Mouse (Mus musculus) adipocyte (in vitro differentiated cells): ENCODE data around the gene Olfr1484.
"Not testable (repeated sequence)": the region's sequence is repeated elsewhere in the genome, so short reads cannot be mapped to it uniquely, and the experiment has no call there.

Experiments used
- DNase-seq: peaks from one replicate; pipeline ENCODE4 v3.0.0-alpha.2; 2016; ENCODE audit warnings: low spot score

The Olfr1484 gene

DNA sequence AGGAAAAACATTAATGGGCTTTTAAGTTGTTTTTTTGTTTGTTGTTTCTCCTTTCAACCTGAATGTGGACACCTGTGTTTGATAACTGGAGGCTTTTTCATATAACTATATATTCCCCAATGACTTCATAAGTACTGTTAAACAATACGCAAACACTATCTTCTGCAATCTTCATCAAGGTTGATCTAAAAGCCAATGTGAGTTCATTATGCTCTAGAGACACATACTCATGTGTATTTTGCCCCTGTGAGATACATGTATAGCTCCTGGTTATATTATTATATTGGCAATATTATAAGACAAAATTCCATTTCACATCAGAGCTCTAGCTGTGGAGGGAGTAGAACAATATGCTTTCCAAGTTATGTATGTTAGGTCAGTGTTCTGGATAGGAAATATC is at the start of gene Olfr1484:
Olfr1484 (plus strand) TSS at position 301 of the 400 bp plus-strand sequence.
- DNase-seq: no peak

- not testable (repeated sequence) for DNase-seq
Observed at GRCm38 (mm10) chr19:13617075-13617474, 33.8 kb downstream of the Olfr1484 start, which contains the start of gene Olfr1487. Gene Olfr1487 (plus strand): TSS chr19:13617375.

- DNase-seq: no peak
Observed at GRCm38 (mm10) chr19:13631321-13631720, 48.0 kb downstream of the Olfr1484 start, which contains the start of gene Olfr1489. Gene Olfr1489 (plus strand): TSS chr19:13631621.
